Mouse (Mus musculus): ENCODE measurements around the gene Pard3b. TPM values are rescaled to one million over a fixed set of nuclear protein-coding genes. Genes with fewer than 3 reads are reported as not detected.

The Pard3b gene
- total and polyA plus RNA-seq, 3 experiments, result 0.30 to 0.75 (median 0.63) TPM

- DNase-seq (ENCODE audit: extremely low read depth), result no peak
- TF ChIP-seq MAFK (IDR thresholded peaks at IDR 0.05; ENCODE audit: insufficient replicate concordance, low read length), result no peak
- TF ChIP-seq MYC (IDR thresholded peaks at IDR 0.05; ENCODE audit: low read depth, low read length), result no peak
- TF ChIP-seq JUND (conservative IDR thresholded peaks at IDR 0.05; ENCODE audit: low read depth, low read length), result no peak
- TF ChIP-seq BHLHE40 (IDR thresholded peaks at IDR 0.05; ENCODE audit: low read depth, low read length), result no peak
- no peak for TF ChIP-seq ELF1 (IDR thresholded peaks at IDR 0.05; ENCODE audit: low read depth, low read length)
- TF ChIP-seq RAD21 (IDR thresholded peaks at IDR 0.05; ENCODE audit: low read depth, low read length), result no peak
- TF ChIP-seq IRF4 (IDR thresholded peaks at IDR 0.05; ENCODE audit: low read depth, low read length), result no peak
- no peak for TF ChIP-seq USF2 (conservative IDR thresholded peaks at IDR 0.05; ENCODE audit: low read depth, low read length)
- no peak for TF ChIP-seq ZC3H11A (IDR thresholded peaks at IDR 0.05; ENCODE audit: low read depth, low read length)
- no peak for TF ChIP-seq POLR2A (IDR thresholded peaks at IDR 0.05; ENCODE audit: low read depth, low read length)
- no peak for TF ChIP-seq JUN (IDR thresholded peaks at IDR 0.05; ENCODE audit: insufficient read depth, low read depth, low read length)
- TF ChIP-seq USF1 (IDR thresholded peaks at IDR 0.05; ENCODE audit: low read depth, low read length), result no peak
- TF ChIP-seq POLR2AphosphoS2 (IDR thresholded peaks at IDR 0.05; ENCODE audit: low read depth, low read length), result no peak
- TF ChIP-seq ZMIZ1 (IDR thresholded peaks at IDR 0.05; ENCODE audit: low read depth, low read length), result no peak
- TF ChIP-seq KAT2A (IDR thresholded peaks at IDR 0.05; ENCODE audit: insufficient replicate concordance, low read length), result no peak
- Histone ChIP-seq H3K9ac (ENCODE audit: insufficient read depth, low read depth) (no peak overlapping the region), H3K4me2 (ENCODE audit: insufficient read depth, low read depth, poor library complexity, severe bottlenecking) (no peak overlapping the region), H3K4me1 (ENCODE audit: control insufficient read depth in 1 of 2, insufficient read depth in 2 of 2) (no peaks in the 10 kb centered on the region), H3K4me3 (replicated peaks in 1 of 3; ENCODE audit: low read depth in 2 of 3, low read length in 2 of 3, poor library complexity in 1 of 3) (no peak overlapping the region), H3K36me3 (replicated peaks in 1 of 2; ENCODE audit: control insufficient read depth in 1 of 2, insufficient read depth in 1 of 2, low read length in 1 of 2) (no peaks in the 10 kb centered on the region), H3K27me3 (replicated peaks) (no peaks in the 10 kb centered on the region), H3K27ac (ENCODE audit: insufficient read depth, low read depth) (no peak overlapping the region), H3K9me3 (replicated peaks; ENCODE audit: low read length) (no peaks in the 10 kb centered on the region), H3K79me2 (replicated peaks; ENCODE audit: control insufficient read depth, extremely low read depth, insufficient read depth, poor library complexity, severe bottlenecking) (no peaks in the 10 kb centered on the region)
- in situ Hi-C loops (cut with MboI; ENCODE audit: low pct_ligation_motif_present, low pct_unique_long_range_greater_than_20kb, low sequenced_read_pairs), result no loop called here
- dilution Hi-C loops (cut with MboI; ENCODE audit: extremely low pct_ligation_motif_present, extremely low pct_unique_long_range_greater_than_20kb, low sequenced_read_pairs), result no loop called here
Observed at GRCm38 (mm10) chr1:62008811-62009210, 370.2 kb downstream of the Pard3b start.

DNA sequence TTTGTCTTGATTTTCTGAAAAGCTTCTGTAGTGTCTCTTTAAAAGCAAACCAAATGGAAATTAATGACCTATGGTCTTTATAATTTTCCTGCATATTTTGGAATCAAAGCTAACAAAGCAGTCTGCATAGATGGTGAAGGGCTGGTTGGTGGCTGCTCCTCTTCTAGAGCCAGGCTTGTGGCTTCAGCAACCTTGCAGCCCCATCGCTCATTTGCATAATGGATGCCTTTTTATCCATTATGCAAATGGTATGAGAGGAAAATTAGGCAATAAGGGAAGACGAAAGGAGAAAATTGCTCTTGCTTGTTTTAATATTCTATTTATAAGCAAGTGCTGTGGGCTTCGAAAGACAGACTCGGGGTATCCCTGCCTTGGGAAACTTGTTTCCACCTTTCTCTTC lies 373.1 kb downstream of the Pard3b start:
- Histone ChIP-seq H3K4me2 (ENCODE audit: insufficient read depth, low read depth, poor library complexity, severe bottlenecking) (no peak overlapping the region; the same call in 1 of the 2 replicates), H3K9me3 (replicated peaks; ENCODE audit: low read length) (no peaks in the 10 kb centered on the region), H3K27ac (ENCODE audit: insufficient read depth, low read depth) (no peak overlapping the region), H3K36me3 (replicated peaks in 1 of 2; ENCODE audit: control insufficient read depth in 1 of 2, insufficient read depth in 1 of 2, low read length in 1 of 2) (no peaks in the 10 kb centered on the region), H3K27me3 (replicated peaks) (no peaks in the 10 kb centered on the region), H3K9ac (ENCODE audit: insufficient read depth, low read depth) (no peak overlapping the region), H3K79me2 (replicated peaks; ENCODE audit: control insufficient read depth, extremely low read depth, insufficient read depth, poor library complexity, severe bottlenecking) (no peaks in the 10 kb centered on the region), H3K4me1 (ENCODE audit: control insufficient read depth in 1 of 2, insufficient read depth in 2 of 2) (no peaks in the 10 kb centered on the region), H3K4me3 (replicated peaks in 1 of 3; ENCODE audit: low read depth in 2 of 3, low read length in 2 of 3, poor library complexity in 1 of 3) (no peak overlapping the region)
- DNase-seq (ENCODE audit: extremely low read depth), result peak; percentile 5
- dilution Hi-C loops (cut with MboI; ENCODE audit: extremely low pct_ligation_motif_present, extremely low pct_unique_long_range_greater_than_20kb, low sequenced_read_pairs) (no loop called here), in situ Hi-C loops (cut with MboI; ENCODE audit: low pct_ligation_motif_present, low pct_unique_long_range_greater_than_20kb, low sequenced_read_pairs) (no loop called here)
- TF ChIP-seq ZNF384 (IDR thresholded peaks at IDR 0.05; ENCODE audit: low read depth, low read length), result no peak
- no peak for TF ChIP-seq EP300 (IDR thresholded peaks at IDR 0.05; ENCODE audit: low read length)
- no peak for TF ChIP-seq ZMIZ1 (IDR thresholded peaks at IDR 0.05; ENCODE audit: low read depth, low read length)
